Mouse (Mus musculus) cortical plate, adult 2 months (tissue): ENCODE data around the gene Fbxo45. TPM values are rescaled to one million over a fixed set of nuclear protein-coding genes. Genes with fewer than 3 reads are reported as not detected.
"Not testable (repeated sequence)": the region's sequence is repeated elsewhere in the genome, so short reads cannot be mapped to it uniquely, and the experiment has no call there.

Experiments
- H3K27ac ChIP-seq: fragments of 200-500 bp; 2 replicates; pipeline ENCODE4 v1.5.1; 2012; ENCODE audit warnings: low read length, control low read depth, inconsistent platforms; ENCODE audit not compliant: insufficient read depth
- H3K4me1 ChIP-seq: fragments of 200-500 bp; 2 replicates; pipeline ENCODE4 v1.6.1; 2011; ENCODE audit warnings: low read length; ENCODE audit not compliant: control insufficient read depth, insufficient read depth
- H3K4me3 ChIP-seq: fragments of 200-500 bp; 2 replicates; pipeline ENCODE4 v1.5.1; 2011; ENCODE audit warnings: mild to moderate bottlenecking, low read length, control low read depth; ENCODE audit not compliant: insufficient read depth
- CTCF ChIP-seq: fragments of 200-500 bp; IDR thresholded peaks from 2 replicates; pipeline ENCODE4 v1.5.1; 2011; ENCODE audit warnings: mild to moderate bottlenecking, control low read depth, low read length; ENCODE audit not compliant: insufficient read depth; ENCODE audit errors: extremely low read depth
- POLR2A ChIP-seq: fragments of 200-500 bp; IDR thresholded peaks from 2 replicates; pipeline ENCODE4 v1.6.1; 2011; ENCODE audit warnings: mild to moderate bottlenecking, low read length, control low read depth; ENCODE audit not compliant: insufficient read depth; ENCODE audit errors: extremely low read depth
- polyA plus RNA-seq: library from polyadenylated mRNA; depleted of rRNA; stranded (reverse); fragments of >200 nt; gene quantifications from 2 replicates; pipeline ENCODE4 v1.2.3, GENCODE M21; 2012

Gene Fbxo45
- polyA plus RNA-seq, 1 experiment, result 24.8 TPM

- Histone ChIP-seq H3K4me1 (no peaks in the 10 kb centered on the region), H3K27ac (no peak within 1 kb of the TSS), H3K4me3 (no peak within 1 kb of the TSS)
- TF ChIP-seq CTCF (no peak), POLR2A (no peak)
Observed at GRCm38 (mm10) chr16:32271291-32271690, 24.3 kb upstream of the Fbxo45 start, which contains the start of gene Smco1. Smco1 (plus strand) TSS chr16:32271468.

GRCm38 (mm10) chr16:32264225-32264624 is 17.3 kb upstream of the Fbxo45 start:
- TF ChIP-seq CTCF, result 0 out of 2 replicates have a peak, but pooled peaks have one; percentile 10
- H3K4me3 ChIP-seq, H3K27ac ChIP-seq, H3K4me1 ChIP-seq: not testable (repeated sequence)

GRCm38 (mm10) chr16:32246351-32246791 is 587 bp downstream of the Fbxo45 start:
- Histone ChIP-seq H3K4me1 (peaks cover 6% of the 10 kb centered on the region; the same call in 1 of the 2 replicates), H3K4me3 (peak overlapping the region; percentile 70), H3K27ac (no peak overlapping the region; the same call in 1 of the 2 replicates)
- TF ChIP-seq POLR2A (no peak), CTCF (no peak)

GRCm38 (mm10) chr16:32243901-32244300 is 3.1 kb downstream of the Fbxo45 start:
- H3K4me1 ChIP-seq, result peaks cover 6% of the 10 kb centered on the region; the same call in 1 of the 2 replicates
- no peak overlapping the region for H3K27ac ChIP-seq
- H3K4me3 ChIP-seq, result no peak overlapping the region
- no peak for TF ChIP-seq CTCF
- no peak for TF ChIP-seq POLR2A

GRCm38 (mm10) chr16:32239428-32240312 is 7.3 kb downstream of the Fbxo45 start:
- TF ChIP-seq CTCF, result no peak
- no peak for TF ChIP-seq POLR2A
- Histone ChIP-seq H3K4me3 (no peak overlapping the region), H3K27ac (no peak overlapping the region), H3K4me1 (peaks cover 1% of the 10 kb centered on the region; the same call in 1 of the 2 replicates)

- Histone ChIP-seq H3K27ac (no peak overlapping the region), H3K4me1 (peaks cover 1% of the 10 kb centered on the region; the same call in 1 of the 2 replicates), H3K4me3 (no peak overlapping the region)
- TF ChIP-seq POLR2A (no peak), CTCF (no peak)
Observed at GRCm38 (mm10) chr16:32237930-32238680, 8.9 kb downstream of the Fbxo45 start.

- H3K27ac ChIP-seq, H3K4me1 ChIP-seq, H3K4me3 ChIP-seq: not testable (repeated sequence)
Observed at GRCm38 (mm10) chr16:32232050-32232449, 14.9 kb downstream of the Fbxo45 start.

GRCm38 (mm10) chr16:32222399-32222798 is 24.6 kb downstream of the Fbxo45 start:
- H3K4me3 ChIP-seq, result no peak overlapping the region
- H3K27ac ChIP-seq, result no peak overlapping the region
- H3K4me1 ChIP-seq, result no peaks in the 10 kb centered on the region
- TF ChIP-seq CTCF (no peak), POLR2A (no peak)

GRCm38 (mm10) chr16:32221803-32222202 is 25.2 kb downstream of the Fbxo45 start:
- no peak overlapping the region for H3K4me3 ChIP-seq
- H3K4me1 ChIP-seq, result no peaks in the 10 kb centered on the region
- no peak overlapping the region for H3K27ac ChIP-seq
- TF ChIP-seq CTCF (no peak), POLR2A (no peak)
